Mouse (Mus musculus) layer of hippocampus, adult 18-20 months (tissue): ENCODE data around the gene Mvb12b. TPM values are rescaled to one million over a fixed set of nuclear protein-coding genes. Genes with fewer than 3 reads are reported as not detected.

Experiments used
- DNase-seq, 2 experiments: peaks; one replicate each; pipeline ENCODE4 v3.0.0; 2022; ENCODE audit warnings: low spot score in 2 of 2
- total RNA-seq, 2 experiments: library from RNA; stranded (reverse); gene quantifications; 2 replicates each; pipeline ENCODE4 v1.2.3; 2021

Mvb12b gene
- total RNA-seq, 2 experiments from 2014 or later = 84.3 to 89.0 TPM

- DNase-seq = no peak
Observed at GRCm38 (mm10) chr2:33853011-33853976, 34.5 kb downstream of the Mvb12b start.

- no peak for DNase-seq
Observed at GRCm38 (mm10) chr2:33847196-33847834, 40.4 kb downstream of the Mvb12b start.

GRCm38 (mm10) chr2:33846635-33847034 lies 41.1 kb downstream of the Mvb12b start:
- DNase-seq = no peak

- DNase-seq = no peak
Observed at GRCm38 (mm10) chr2:33843642-33844041, 44.1 kb downstream of the Mvb12b start.

GRCm38 (mm10) chr2:33842983-33843577 lies 44.7 kb downstream of the Mvb12b start:
- no peak for DNase-seq

GRCm38 (mm10) chr2:33841980-33842379 lies 45.8 kb downstream of the Mvb12b start:
- no peak for DNase-seq

- DNase-seq = no peak
Observed at GRCm38 (mm10) chr2:33840483-33840882, 47.3 kb downstream of the Mvb12b start.

GRCm38 (mm10) chr2:33839252-33839651 lies 48.5 kb downstream of the Mvb12b start:
- no peak for DNase-seq

GRCm38 (mm10) chr2:33837297-33837696 lies 50.4 kb downstream of the Mvb12b start:
- DNase-seq = no peak

GRCm38 (mm10) chr2:33836660-33837213 lies 51.0 kb downstream of the Mvb12b start:
- no peak for DNase-seq

GRCm38 (mm10) chr2:33835038-33835437 lies 52.7 kb downstream of the Mvb12b start:
- DNase-seq = no peak

GRCm38 (mm10) chr2:33833902-33834301 lies 53.8 kb downstream of the Mvb12b start:
- DNase-seq = no peak

- no peak for DNase-seq
Observed at GRCm38 (mm10) chr2:33829870-33830269, 57.9 kb downstream of the Mvb12b start.

GRCm38 (mm10) chr2:33826777-33827176 lies 61.0 kb downstream of the Mvb12b start:
- no peak for DNase-seq

GRCm38 (mm10) chr2:33824935-33825514 lies 62.7 kb downstream of the Mvb12b start:
- DNase-seq = no peak

GRCm38 (mm10) chr2:33821677-33822607 lies 65.8 kb downstream of the Mvb12b start:
- DNase-seq = peak; percentile 74 to 90

- no peak for DNase-seq
Observed at GRCm38 (mm10) chr2:33820450-33820849, 67.3 kb downstream of the Mvb12b start.

GRCm38 (mm10) chr2:33820037-33820436 lies 67.7 kb downstream of the Mvb12b start:
- no peak for DNase-seq

GRCm38 (mm10) chr2:33818385-33818784 lies 69.4 kb downstream of the Mvb12b start:
- DNase-seq = no peak
